22 mouse cellular contexts compared by ENCODE assay signal in the genomic region with DNA sequence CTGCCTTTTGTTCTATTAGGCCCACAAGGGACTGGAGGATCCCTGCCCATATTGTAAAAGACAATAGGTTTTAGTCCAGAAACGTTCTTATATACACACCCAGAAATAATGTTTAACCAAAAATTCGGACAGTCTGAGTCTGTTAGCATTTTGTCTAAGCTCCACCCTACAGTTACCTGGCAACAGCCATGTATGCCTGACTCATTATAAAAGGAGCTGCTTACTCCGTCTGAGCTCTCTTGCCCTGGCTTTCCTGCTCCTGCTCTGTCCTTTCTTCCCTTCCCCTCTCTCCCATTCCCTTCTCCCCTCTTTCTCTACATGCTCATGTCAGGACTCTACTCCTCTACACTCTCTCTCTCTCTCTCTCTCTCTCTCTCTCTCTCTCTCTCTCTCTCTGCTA.
"Had no signal": no experiment of that assay in that cellular context is flagged by ENCODE, and none has a peak within 500 bp of the region (broad histone marks: within the 10 kb centered on the region; RNA-seq: fewer than 3 reads in every experiment).

No protein-coding gene starts in this region.

- H3K27me3 ChIP-seq: kidney, embryonic 15.5 days; limb, embryonic 13.5 days; liver, embryonic 12.5 days; liver, embryonic 15.5 days; lung, embryonic 15.5 days; neural tube, embryonic 13.5 days; stomach, embryonic 15.5 days had no signal

- ATAC-seq: liver, embryonic 12.5 days had no signal

- H3K9ac ChIP-seq: kidney, embryonic 15.5 days; limb, embryonic 13.5 days; liver, embryonic 12.5 days; liver, embryonic 15.5 days; lung, embryonic 15.5 days; neural tube, embryonic 13.5 days; stomach, embryonic 15.5 days had no signal

- H3K27ac ChIP-seq: kidney, embryonic 15.5 days; layer of hippocampus, adult 2 months; limb, embryonic 10.5 days; limb, embryonic 13.5 days; liver, embryonic 12.5 days; liver, embryonic 15.5 days; lung, embryonic 15.5 days; neural tube, embryonic 13.5 days; stomach, embryonic 15.5 days had no signal

- H3K9me3 ChIP-seq: kidney, embryonic 15.5 days; limb, embryonic 10.5 days; limb, embryonic 13.5 days; liver, embryonic 12.5 days; liver, embryonic 15.5 days; lung, embryonic 15.5 days; neural tube, embryonic 13.5 days; stomach, embryonic 15.5 days had no signal

- H3K4me3 ChIP-seq: kidney, embryonic 15.5 days; layer of hippocampus, adult 2 months; limb, embryonic 10.5 days; limb, embryonic 13.5 days; liver, embryonic 12.5 days; liver, embryonic 15.5 days; lung, embryonic 15.5 days; myocyte; neural tube, embryonic 13.5 days; stomach, embryonic 15.5 days had no signal

- H3K36me3 ChIP-seq: kidney, embryonic 15.5 days; limb, embryonic 10.5 days; limb, embryonic 13.5 days; liver, embryonic 12.5 days; liver, embryonic 15.5 days; lung, embryonic 15.5 days; neural tube, embryonic 13.5 days; stomach, embryonic 15.5 days had no signal

- DNase-seq: kidney, adult 11 months; kidney, adult 8-10 months; kidney, postnatal 10 days; layer of hippocampus, adult 9-11 months; liver; lung, adult 18-20 months; lung, postnatal 10 days; lung, postnatal 4 days; retina, postnatal 1 day; right cerebral cortex, postnatal 25 days; spleen, adult 18-20 months; thymus, postnatal 25 days had no signal

- H3K4me1 ChIP-seq: kidney, embryonic 15.5 days; limb, embryonic 10.5 days; limb, embryonic 13.5 days; liver, embryonic 12.5 days; liver, embryonic 15.5 days; lung, embryonic 15.5 days; stomach, embryonic 15.5 days had no signal

- H3K4me2 ChIP-seq: kidney, embryonic 15.5 days; limb, embryonic 13.5 days; liver, embryonic 12.5 days; liver, embryonic 15.5 days; lung, embryonic 15.5 days; neural tube, embryonic 13.5 days; stomach, embryonic 15.5 days had no signal
